Mouse (Mus musculus) inflammation-experienced regulatory T-cells (primary cell): ENCODE data around the gene Usp4. TPM values are rescaled to one million over a fixed set of nuclear protein-coding genes. Genes with fewer than 3 reads are reported as not detected.

Experiments used
- polyA plus RNA-seq, 2 experiments: library from polyadenylated mRNA; unstranded; fragments of 100-300 nt; shearing (Covaris generic); gene quantifications; one replicate each; pipeline ENCODE4 v1.2.1; 2017

The Usp4 gene
- polyA plus RNA-seq: 100 to 1,000 TPM; 146 to 173 TPM

DNA sequence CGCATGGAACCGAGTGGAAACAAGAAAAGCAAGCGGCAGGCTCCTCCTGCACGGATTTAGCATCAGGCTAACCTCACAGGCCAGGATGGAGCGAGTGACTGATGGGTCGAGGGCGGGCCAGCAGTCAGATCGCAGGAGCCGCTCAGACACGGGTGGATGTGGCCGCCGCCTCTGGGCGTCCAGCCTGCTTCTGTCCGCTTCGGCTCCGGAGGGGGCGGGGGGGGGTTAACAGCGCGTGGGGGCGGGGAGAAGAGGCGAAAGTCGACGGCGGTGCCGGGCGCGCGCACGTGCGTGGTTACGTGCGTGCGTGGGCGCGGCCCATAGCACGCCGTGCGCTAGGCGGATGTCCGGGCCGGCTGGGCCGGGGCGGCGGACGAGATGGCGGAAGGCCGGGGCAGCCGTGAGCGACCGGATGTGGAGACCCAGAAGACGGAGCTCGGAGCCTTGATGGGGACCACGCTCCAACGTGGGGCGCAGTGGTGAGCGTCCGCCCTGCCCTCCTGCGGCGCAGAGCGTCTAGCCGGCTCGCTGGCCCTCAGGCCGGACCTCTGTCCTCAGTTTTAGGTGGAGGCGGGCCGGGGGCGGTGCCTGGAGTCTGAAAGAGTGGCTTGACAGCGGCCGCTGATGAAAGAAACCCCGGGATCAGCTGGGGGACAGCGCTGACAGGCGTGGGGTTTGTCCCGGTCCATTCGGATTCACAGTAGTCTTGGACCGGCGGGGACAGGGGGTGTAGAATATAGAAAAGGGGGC, at the start of gene Usp4:
Usp4 (plus strand) TSS at position 314 of the 750 bp plus-strand sequence.

DNA sequence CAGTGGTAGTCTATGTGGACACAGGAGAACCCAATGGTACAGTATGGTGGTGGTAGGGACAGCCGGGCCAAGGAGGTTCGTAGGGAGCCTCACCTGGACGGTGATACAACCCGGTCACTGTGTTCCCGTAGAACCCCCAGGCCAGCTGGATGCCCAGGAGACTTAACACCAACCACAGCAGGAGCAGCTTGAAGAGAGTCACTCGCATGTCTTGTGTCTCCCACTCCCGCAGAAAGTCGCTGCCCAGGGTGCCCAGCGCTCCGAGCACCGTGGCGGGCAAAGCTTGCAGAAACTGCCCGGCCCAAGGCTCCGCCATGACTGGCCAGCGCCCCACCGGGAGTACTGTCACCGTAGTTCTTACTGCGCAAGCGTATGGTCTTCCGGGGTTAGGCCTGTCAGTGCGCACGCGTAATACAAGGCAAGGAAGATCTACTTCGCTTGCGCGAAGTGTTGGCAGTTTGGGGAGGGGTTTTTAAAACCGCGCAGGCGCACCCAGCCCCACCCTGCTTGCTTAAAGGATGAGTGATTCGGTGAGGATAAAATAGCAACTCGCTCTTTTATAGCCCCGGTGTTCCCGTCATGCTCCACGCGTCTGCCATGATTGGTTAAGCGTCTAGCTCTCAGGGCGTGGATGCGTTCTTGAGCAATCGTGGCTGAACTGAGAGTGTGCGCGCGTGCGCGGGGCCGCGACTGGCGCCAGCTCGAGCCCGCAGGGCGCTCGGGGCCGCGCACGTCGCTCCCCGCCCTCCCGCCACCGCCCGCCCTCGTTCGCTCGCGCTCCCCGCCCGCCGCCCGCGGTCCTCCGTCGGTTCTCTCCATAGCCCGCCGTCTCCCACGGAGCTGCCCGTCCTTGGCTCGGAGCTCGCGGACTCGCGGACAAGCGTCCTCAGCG, 41.8 kb upstream of the Usp4 start, which contains the start of the genes Rhoa and Tcta:
Rhoa (plus strand) TSS at position 501 of the 892 bp plus-strand sequence.
Tcta (minus strand) TSS at position 532 of the 892 bp plus-strand sequence.

DNA sequence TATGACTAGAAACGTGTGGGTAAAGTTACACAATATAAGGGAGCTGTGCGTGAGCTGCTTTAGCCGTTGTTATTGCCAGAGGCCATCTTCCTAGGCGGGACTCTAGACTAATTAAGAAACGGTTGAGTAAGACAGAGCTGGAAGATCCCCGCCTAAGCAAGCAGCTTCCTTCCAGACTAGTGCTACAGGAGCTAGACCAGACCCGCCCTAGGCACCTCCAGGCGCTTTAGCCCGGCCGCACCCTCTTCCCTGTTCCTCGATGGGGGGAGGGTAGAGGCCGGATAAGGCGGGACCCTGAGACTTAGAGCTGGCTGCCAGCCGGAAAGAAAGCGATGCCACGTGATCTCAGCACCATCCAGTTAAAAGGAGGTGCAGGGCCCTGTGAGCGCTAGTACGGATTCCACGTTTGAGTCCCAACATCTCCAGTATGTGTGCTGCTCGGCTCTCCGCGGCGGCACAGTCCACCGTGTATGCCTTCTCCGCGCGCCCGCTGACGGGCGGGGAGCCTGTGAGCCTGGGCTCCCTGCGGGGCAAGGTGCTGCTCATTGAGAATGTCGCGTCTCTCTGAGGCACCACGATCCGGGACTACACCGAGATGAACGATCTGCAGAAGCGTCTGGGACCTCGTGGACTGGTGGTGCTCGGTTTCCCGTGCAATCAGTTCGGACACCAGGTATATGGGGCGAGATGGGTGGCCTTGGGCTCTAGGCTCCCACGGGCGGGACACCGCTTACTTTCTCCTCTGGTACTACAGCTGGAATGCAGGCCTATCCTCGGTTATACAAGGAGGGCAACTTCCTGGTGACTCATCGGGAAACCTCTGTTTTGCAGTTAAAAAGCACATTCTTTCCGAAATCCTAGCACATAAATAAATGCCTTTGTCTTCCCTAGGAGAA, 8.5 kb upstream of the Usp4 start, which contains the start of gene Gpx1:
Gpx1 (plus strand) TSS at position 18 of the 896 bp plus-strand sequence.

DNA sequence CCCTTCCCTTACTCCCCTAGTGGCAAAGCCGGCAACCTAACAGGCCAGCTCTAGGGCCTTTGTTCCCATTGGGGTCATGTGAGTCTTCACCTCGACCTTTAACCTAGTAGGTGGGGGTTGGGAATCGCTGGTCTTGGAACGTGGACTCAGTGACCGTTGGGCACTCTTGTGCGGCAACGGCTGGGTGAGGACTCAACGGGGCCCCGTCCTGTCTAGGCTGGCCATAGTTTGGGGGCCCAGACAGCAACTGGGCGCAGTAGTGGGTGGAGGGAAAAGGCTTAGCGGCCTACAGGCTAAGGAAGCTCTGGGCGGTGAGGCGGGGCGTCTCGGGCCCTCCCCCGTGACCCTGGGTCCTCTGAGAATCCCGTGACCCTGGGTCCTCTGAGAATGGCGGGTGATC, 45.0 kb downstream of the Usp4 start, which contains the start of gene 1700102P08Rik:
1700102P08Rik (plus strand) TSS at position 130 of the 400 bp plus-strand sequence.

DNA sequence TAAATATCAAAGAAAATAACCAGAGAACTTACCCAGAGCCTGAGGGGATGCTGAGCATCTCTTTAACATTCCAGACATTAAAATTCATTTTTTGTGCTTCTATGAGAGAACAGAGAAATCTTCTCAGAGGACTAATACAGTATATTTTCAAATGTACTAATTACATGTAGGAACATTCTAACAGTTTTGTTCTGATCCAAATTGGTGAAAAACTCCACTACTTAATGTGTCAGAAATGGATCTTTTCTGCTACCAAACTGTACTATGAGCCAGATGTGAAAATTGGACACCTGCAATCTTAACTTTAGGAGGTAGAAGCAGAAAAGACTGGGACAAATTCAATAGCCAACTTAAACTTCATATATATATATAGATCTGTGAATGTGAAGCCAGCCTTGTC, 80.7 kb downstream of the Usp4 start, which contains the start of gene Ccdc36:
Ccdc36 (minus strand) TSS at position 101 of the 400 bp plus-strand sequence.

DNA sequence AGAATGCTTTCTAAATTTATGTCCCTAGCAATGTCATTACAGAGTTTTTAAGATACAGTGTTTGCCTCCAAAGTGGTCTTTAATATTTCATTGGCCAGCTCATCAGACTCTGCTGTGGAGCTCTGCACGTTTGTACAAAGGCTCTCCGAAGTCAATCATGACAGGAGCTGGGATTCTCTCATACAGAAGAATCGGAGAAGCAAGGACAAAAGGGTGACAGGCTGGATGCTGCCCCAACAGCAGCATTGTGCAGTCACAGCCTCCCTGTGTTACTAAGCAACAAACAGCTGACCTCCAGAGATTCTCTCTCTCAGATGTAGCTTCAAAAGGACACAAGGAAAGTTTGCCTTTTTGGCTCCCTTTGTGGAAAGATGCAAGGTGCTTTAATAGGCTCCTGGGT, 88.5 kb downstream of the Usp4 start, which contains the start of gene BC048562:
BC048562 (plus strand) TSS at position 301 of the 400 bp plus-strand sequence.

Other genes starting within 250 kb of the Usp4 start
- under 1 TPM; 0.51 to 0.62 TPM for gene Bsn, start 157.5 kb upstream of the Usp4 start, polyA plus RNA-seq
- 10 to 100 TPM; 12.6 to 15.8 TPM for gene Dag1, start 83.9 kb upstream of the Usp4 start, polyA plus RNA-seq
- 1 to 10 TPM; 1.3 to 3.2 TPM for gene Nicn1, start 57.4 kb upstream of the Usp4 start, polyA plus RNA-seq
- gene Amt, start 51.0 kb upstream of the Usp4 start, polyA plus RNA-seq: under 1 TPM; 0.47 to 0.89 TPM
- 100 to 1,000 TPM; 352 to 371 TPM for gene Rhoa, start 41.7 kb upstream of the Usp4 start, polyA plus RNA-seq
- 10 to 100 TPM; 13.0 to 15.4 TPM for gene Tcta, start 41.7 kb upstream of the Usp4 start, polyA plus RNA-seq
- gene Gpx1, start 8.9 kb upstream of the Usp4 start, polyA plus RNA-seq: 100 to 1,000 TPM; 526 to 558 TPM
- gene 1700102P08Rik, start 45.0 kb downstream of the Usp4 start, polyA plus RNA-seq: 1 to 10 TPM; 2.6 to 3.9 TPM
- 1 to 10 TPM in 1 of 2 experiments, not detected in 1; 1.8 TPM for gene Ccdc36, start 80.6 kb downstream of the Usp4 start, polyA plus RNA-seq
- gene BC048562, start 88.6 kb downstream of the Usp4 start, polyA plus RNA-seq: not detected
- gene Ccdc71, start 112.7 kb downstream of the Usp4 start, polyA plus RNA-seq: 10 to 100 TPM; 41.9 to 48.2 TPM
- gene Klhdc8b, start 113.7 kb downstream of the Usp4 start, polyA plus RNA-seq: 1 to 10 TPM; 8.2 to 8.3 TPM
- 1 to 10 TPM in 1 of 2 experiments, under 1 TPM in 1; 0.57 to 4.7 TPM for gene Lamb2, start 131.9 kb downstream of the Usp4 start, polyA plus RNA-seq
- gene Usp19, start 142.7 kb downstream of the Usp4 start, polyA plus RNA-seq: 100 to 1,000 TPM; 116 to 142 TPM
- gene Qars, start 159.9 kb downstream of the Usp4 start, polyA plus RNA-seq: 100 to 1,000 TPM in 1 of 2 experiments, 10 to 100 TPM in 1; 78.1 to 104 TPM
- 100 to 1,000 TPM; 143 to 144 TPM for gene Qrich1, start 169.0 kb downstream of the Usp4 start, polyA plus RNA-seq
- gene Impdh2, start 212.4 kb downstream of the Usp4 start, polyA plus RNA-seq: 10 to 100 TPM; 65.6 to 70.4 TPM
- 10 to 100 TPM; 64.1 to 70.8 TPM for gene Ndufaf3, start 219.6 kb downstream of the Usp4 start, polyA plus RNA-seq
- gene Dalrd3, start 222.0 kb downstream of the Usp4 start, polyA plus RNA-seq: 100 to 1,000 TPM; 102 to 133 TPM
- 10 to 100 TPM; 56.5 to 71.2 TPM for gene Wdr6, start 230.9 kb downstream of the Usp4 start, polyA plus RNA-seq
- gene P4htm, start 249.8 kb downstream of the Usp4 start, polyA plus RNA-seq: 10 to 100 TPM; 10.1 to 18.2 TPM